Mouse (Mus musculus): ENCODE measurements around the gene Gli1.

- peak; percentile 35 for TF ChIP-seq CTCF (IDR thresholded peaks at IDR 0.05; ENCODE audit: low read depth)
- no peak for TF ChIP-seq EP300 (IDR thresholded peaks at IDR 0.05; ENCODE audit: low read depth)
These were observed 8.6 kb downstream of the Gli1 start for GRCm38 (mm10) chr10:127333152-127333551.

All from heart, postnatal 0 days (tissue).